Mouse (Mus musculus) olfactory bulb, adult 2 months (tissue): Measurements from ENCODE around the gene Chchd6.

Experiments used
- CTCF ChIP-seq: fragments of 200-500 bp; IDR thresholded peaks from 2 replicates; pipeline ENCODE4 v1.5.1; 2012; ENCODE audit warnings: low read depth, mild to moderate bottlenecking, low read length, moderate library complexity; ENCODE audit not compliant: insufficient read depth
- POLR2A ChIP-seq: fragments of 200-500 bp; IDR thresholded peaks from 2 replicates; pipeline ENCODE4 v1.6.1; 2012; ENCODE audit warnings: mild to moderate bottlenecking, low read depth, low read length, moderate library complexity; ENCODE audit not compliant: insufficient read depth

DNA sequence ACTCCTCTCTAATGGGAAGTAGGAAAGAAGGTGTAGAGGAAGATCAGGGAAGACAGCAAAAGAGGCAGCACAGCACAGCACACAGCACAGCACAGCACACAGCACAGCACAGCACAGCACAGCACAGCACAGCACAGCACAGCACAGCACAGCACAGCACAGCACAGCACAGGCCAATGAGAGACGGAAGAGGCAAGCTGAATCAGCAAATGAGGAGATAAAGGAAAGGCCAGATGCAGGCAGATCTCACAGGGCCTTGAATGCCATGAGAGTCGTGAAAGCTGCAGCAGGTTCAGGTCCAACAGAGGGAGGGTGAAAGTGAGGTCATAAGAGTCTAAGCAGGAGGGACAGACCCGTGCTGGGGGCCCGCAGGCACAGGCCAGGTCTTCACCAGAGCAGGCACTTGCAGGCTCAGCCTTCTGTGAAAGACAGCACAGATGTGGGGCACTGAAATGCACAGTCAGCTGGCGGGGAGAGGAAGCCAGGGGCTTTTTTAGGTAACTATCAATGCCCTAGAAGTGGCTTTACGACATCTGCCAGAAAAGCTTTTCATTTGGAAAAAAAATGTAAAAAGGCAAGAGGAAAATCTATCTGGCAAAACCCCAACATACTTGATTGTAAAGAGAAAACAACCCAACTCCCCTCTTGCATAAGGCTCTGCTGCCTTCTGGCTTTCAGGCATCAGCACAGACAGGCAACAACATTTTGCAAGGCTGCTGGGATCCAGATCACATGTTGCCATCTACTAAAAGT lies 96.5 kb downstream of the Chchd6 start:
- TF ChIP-seq POLR2A (no peak), CTCF (no peak)
